Mouse (Mus musculus) spleen, adult 2 months (tissue): Measurements from ENCODE around the gene Rptor. TPM values are rescaled to one million over a fixed set of nuclear protein-coding genes. Genes with fewer than 3 reads are reported as not detected.
"Not testable (repeated sequence)": the region's sequence is repeated elsewhere in the genome, so short reads cannot be mapped to it uniquely, and the experiment has no call there.

Source experiments
- DNase-seq, 2 experiments: peaks; one replicate each; pipeline versions ENCODE4 v3.0.0 to v3.0.0-alpha.2; 2012 to 2021; ENCODE audit warnings: low spot score in 2 of 2, low read depth in 1 of 2
- H3K27ac ChIP-seq: fragments of 200-500 bp; 2 replicates; pipeline ENCODE4 v1.5.1; 2012; ENCODE audit warnings: low read length, inconsistent platforms; ENCODE audit not compliant: insufficient read depth
- H3K27me3 ChIP-seq: fragments of 200-500 bp; 2 replicates; pipeline ENCODE4 v1.6.1; 2012; ENCODE audit warnings: mild to moderate bottlenecking, moderate library complexity, low read length, inconsistent platforms; ENCODE audit not compliant: control insufficient read depth, insufficient read depth
- H3K36me3 ChIP-seq: fragments of 200-500 bp; 2 replicates; pipeline ENCODE4 v1.6.1; 2012; ENCODE audit warnings: mild to moderate bottlenecking, low read length, inconsistent platforms; ENCODE audit not compliant: control insufficient read depth, insufficient read depth
- H3K4me1 ChIP-seq: fragments of 200-500 bp; 2 replicates; pipeline ENCODE4 v1.6.1; 2011; ENCODE audit warnings: inconsistent platforms; ENCODE audit not compliant: control insufficient read depth, insufficient read depth, insufficient read length
- H3K4me3 ChIP-seq: fragments of 200-500 bp; 2 replicates; pipeline ENCODE4 v1.5.1; 2011; ENCODE audit warnings: mild to moderate bottlenecking, inconsistent platforms; ENCODE audit not compliant: insufficient read depth, insufficient read length; ENCODE audit errors: extremely low read depth
- CTCF ChIP-seq: fragments of 200-500 bp; IDR thresholded peaks from 2 replicates; pipeline ENCODE4 v1.5.1; 2011; ENCODE audit warnings: mild to moderate bottlenecking, inconsistent platforms; ENCODE audit not compliant: insufficient read depth, insufficient read length, insufficient replicate concordance; ENCODE audit errors: extremely low read depth
- POLR2A ChIP-seq: fragments of 200-500 bp; IDR thresholded peaks from 2 replicates; pipeline ENCODE4 v1.6.1; 2011; ENCODE audit warnings: low read depth, low read length, inconsistent platforms
- WGBS: fragments of 180-500 bp; shearing (Covaris S2); methylation state at CpG from one replicate; pipeline ENCODE4 v1.1.7; 2018; 5-methylcytosine and 5-hydroxymethylcytosine counted together
- polyA plus RNA-seq: library from polyadenylated mRNA; depleted of rRNA; stranded (reverse); fragments of >200 nt; gene quantifications from 2 replicates; pipeline ENCODE4 v1.2.3, GENCODE M21; 2012

Gene Rptor
- polyA plus RNA-seq, 1 experiment = 18.0 TPM

GRCm38 (mm10) chr11:119643347-119643746 lies 40.6 kb downstream of the Rptor start:
- H3K27ac ChIP-seq = no peak overlapping the region
- WGBS = 77% methylated on average over 7 of the region's 7 CpGs
- no peaks in the 10 kb centered on the region for H3K36me3 ChIP-seq
- DNase-seq = no peak
- no peak overlapping the region for H3K4me3 ChIP-seq
- H3K4me1 ChIP-seq = peaks cover 4% of the 10 kb centered on the region
- no peaks in the 10 kb centered on the region for H3K27me3 ChIP-seq
- TF ChIP-seq CTCF = no peak
- TF ChIP-seq POLR2A = no peak

- WGBS = 76% methylated on average over 7 of the region's 7 CpGs
- Histone ChIP-seq H3K27me3 (no peaks in the 10 kb centered on the region), H3K27ac (no peak overlapping the region), H3K4me1 (peaks cover 5% of the 10 kb centered on the region), H3K4me3 (no peak overlapping the region), H3K36me3 (no peaks in the 10 kb centered on the region)
- no peak for DNase-seq
- TF ChIP-seq CTCF (no peak), POLR2A (no peak)
Observed at GRCm38 (mm10) chr11:119644140-119644539, 41.4 kb downstream of the Rptor start.

GRCm38 (mm10) chr11:119644612-119645379 lies 42.1 kb downstream of the Rptor start:
- Histone ChIP-seq H3K4me3 (no peak overlapping the region), H3K4me1 (peaks cover 5% of the 10 kb centered on the region), H3K27ac (no peak overlapping the region), H3K27me3 (no peaks in the 10 kb centered on the region), H3K36me3 (no peaks in the 10 kb centered on the region)
- 88% methylated on average over 14 of the region's 14 CpGs for WGBS
- DNase-seq = no peak
- TF ChIP-seq POLR2A = no peak
- no peak for TF ChIP-seq CTCF

- no peak for DNase-seq
- no peaks in the 10 kb centered on the region for H3K36me3 ChIP-seq
- H3K27me3 ChIP-seq = no peaks in the 10 kb centered on the region
- peaks cover 2% of the 10 kb centered on the region; the same call in 1 of the 2 replicates for H3K4me1 ChIP-seq
- TF ChIP-seq POLR2A (no peak), CTCF (no peak)
- H3K4me3 ChIP-seq = no peak overlapping the region
- no peak overlapping the region for H3K27ac ChIP-seq
Observed at GRCm38 (mm10) chr11:119650456-119650855, 47.8 kb downstream of the Rptor start.

GRCm38 (mm10) chr11:119653336-119653735 lies 50.6 kb downstream of the Rptor start:
- no peak for DNase-seq
- 88% methylated on average over 9 of the region's 9 CpGs for WGBS
- H3K27ac ChIP-seq = no peak overlapping the region
- no peaks in the 10 kb centered on the region for H3K27me3 ChIP-seq
- no peaks in the 10 kb centered on the region for H3K36me3 ChIP-seq
- H3K4me1 ChIP-seq = peaks cover 2% of the 10 kb centered on the region; the same call in 1 of the 2 replicates
- H3K4me3 ChIP-seq = no peak overlapping the region
- TF ChIP-seq CTCF = no peak
- no peak for TF ChIP-seq POLR2A

GRCm38 (mm10) chr11:119657534-119657933 lies 54.8 kb downstream of the Rptor start:
- no peak overlapping the region for H3K4me3 ChIP-seq
- WGBS = 80% methylated on average over 6 of the region's 6 CpGs
- no peaks in the 10 kb centered on the region for H3K27me3 ChIP-seq
- H3K4me1 ChIP-seq = no peaks in the 10 kb centered on the region
- TF ChIP-seq CTCF = no peak
- no peak for TF ChIP-seq POLR2A
- H3K27ac ChIP-seq = no peak overlapping the region
- H3K36me3 ChIP-seq = no peaks in the 10 kb centered on the region
- no peak for DNase-seq

- no peak for TF ChIP-seq POLR2A
- TF ChIP-seq CTCF = no peak
- no peaks in the 10 kb centered on the region for H3K27me3 ChIP-seq
- H3K4me1 ChIP-seq = no peaks in the 10 kb centered on the region
- H3K27ac ChIP-seq = no peak overlapping the region
- H3K4me3 ChIP-seq = no peak overlapping the region
- 95% methylated on average over 3 of the region's 3 CpGs for WGBS
- H3K36me3 ChIP-seq = no peaks in the 10 kb centered on the region
- no peak for DNase-seq
Observed at GRCm38 (mm10) chr11:119659296-119659695, 56.6 kb downstream of the Rptor start.

- not testable (repeated sequence) for H3K4me3 ChIP-seq, DNase-seq, H3K27ac ChIP-seq, H3K27me3 ChIP-seq, H3K36me3 ChIP-seq, H3K4me1 ChIP-seq
- 66% methylated on average over 4 of the region's 4 CpGs for WGBS
Observed at GRCm38 (mm10) chr11:119661479-119661878, 58.8 kb downstream of the Rptor start.
